Mouse (Mus musculus) R1 (cell line): ENCODE measurements around the gene Ttll6.

Experiments used
- DNase-seq: peaks from one replicate; pipeline ENCODE4 v3.0.0-alpha.2; 2018; ENCODE audit warnings: low read depth, low spot score

The Ttll6 gene

DNA sequence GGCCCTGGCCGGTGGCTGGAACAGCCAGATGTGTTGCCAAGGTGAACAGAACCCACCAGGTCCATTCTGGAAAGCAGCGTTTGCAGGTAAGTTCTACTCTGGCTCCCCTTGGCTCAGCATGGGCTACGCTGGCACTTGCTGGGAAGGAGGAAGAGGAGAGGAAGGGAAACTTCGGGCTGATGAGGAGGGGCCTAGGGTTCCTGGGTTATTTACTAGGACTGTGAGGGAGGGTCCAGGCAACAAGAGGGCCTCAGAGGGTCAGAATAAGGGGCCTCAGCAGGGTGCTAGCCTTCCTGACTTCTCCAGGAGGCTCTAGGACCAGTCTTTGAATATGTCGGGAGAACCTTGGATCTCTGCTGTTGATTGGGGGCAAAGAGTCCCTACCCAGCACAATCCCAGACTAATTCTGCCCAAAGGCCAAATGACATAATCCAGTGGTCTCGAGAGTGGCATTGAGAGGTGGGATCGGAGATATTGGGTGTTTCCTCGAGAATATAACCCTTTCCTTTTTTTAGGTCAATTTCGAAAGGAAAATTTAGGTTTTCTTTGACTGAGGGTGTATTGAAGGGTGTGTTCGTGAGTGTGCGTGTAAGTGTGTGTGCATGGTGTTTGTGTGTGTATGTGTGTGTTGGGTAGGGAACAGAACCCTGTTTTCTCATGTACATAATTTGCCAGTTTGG, 61.5 kb downstream of the Ttll6 start:
- no peak for DNase-seq

DNA sequence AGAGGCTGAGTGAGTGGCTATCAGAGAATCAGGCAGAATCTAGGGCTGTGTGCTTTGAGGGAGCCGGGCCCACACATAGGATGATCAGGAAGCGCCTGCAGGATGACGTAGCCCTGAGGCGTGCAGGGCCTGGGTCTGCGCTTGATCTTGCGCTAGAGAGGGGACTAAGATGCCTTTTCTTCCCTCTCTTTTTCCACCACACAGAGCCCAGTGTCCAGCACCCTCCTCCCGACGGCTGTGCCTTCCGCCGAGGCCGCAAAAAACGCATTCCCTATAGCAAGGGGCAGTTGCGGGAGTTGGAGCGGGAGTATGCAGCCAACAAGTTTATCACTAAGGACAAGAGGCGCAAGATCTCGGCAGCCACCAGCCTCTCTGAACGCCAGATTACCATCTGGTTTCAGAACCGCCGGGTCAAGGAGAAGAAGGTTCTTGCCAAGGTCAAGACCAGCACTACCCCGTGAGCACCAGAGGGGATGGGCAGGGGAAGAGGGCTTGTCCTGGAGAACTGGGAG, 62.2 kb downstream of the Ttll6 start:
- DNase-seq, result no peak

DNA sequence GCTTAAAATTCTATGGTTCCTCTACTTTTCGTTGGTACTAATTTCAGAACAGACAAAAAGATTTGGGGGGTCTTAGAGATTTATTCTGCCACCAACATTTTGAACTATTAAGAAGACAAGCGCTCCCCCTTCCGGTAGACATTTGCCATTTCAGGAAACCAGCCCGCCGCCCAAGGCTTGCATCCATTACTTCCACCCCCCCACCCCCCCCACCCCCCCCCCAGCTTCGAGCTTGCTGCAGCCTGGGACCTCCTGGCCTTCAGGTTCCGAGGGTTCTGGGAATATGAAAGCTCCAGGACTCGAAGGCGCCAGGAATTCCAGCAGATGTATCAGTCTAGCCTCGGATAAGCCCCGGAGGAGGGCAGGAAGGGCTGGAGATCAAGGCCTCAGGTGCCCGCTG, 65.1 kb downstream of the Ttll6 start:
- peak; percentile 50 for DNase-seq

DNA sequence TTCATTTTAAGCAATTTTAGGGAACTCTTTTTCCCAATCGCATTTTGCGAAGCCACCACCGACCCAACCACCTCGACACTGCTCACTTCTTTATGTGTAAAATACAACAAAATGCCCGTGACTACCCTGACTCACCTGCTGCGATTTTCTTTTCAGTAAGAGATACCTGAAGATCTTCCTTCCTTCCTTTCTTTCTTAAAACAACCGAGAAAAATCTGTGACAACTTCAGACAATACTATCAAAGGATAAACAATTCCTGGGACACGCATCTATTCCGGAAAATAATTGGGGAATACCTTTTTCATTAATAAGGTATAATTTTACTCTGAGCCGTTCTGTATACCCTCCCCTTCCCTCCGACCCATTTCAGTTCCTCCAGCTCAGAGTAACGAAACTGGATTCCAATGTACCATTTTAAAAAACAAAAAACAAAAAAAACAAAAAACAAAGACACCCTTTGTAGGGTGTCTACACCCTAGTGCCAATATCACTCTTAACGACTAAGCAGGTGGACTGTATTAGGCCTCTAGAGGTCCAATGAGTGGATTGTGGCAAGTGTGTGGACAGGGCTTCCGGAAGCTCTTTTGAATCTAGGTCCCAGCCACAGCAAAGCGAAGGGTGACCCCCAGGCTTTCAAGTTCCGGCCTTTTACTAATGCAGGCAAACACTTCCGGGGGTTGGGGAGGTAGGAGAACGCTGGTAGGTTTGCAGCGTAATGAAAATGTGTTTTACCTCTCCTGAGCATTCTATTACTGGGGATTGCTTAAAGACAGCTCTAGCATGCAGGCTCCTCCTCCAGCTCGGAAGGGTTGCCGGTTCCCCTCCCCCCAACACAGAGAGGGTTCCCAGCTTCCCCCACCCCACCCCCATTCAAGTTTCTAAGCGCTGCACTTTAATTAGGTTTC, 65.8 kb downstream of the Ttll6 start:
- DNase-seq, result peak; percentile 59

DNA sequence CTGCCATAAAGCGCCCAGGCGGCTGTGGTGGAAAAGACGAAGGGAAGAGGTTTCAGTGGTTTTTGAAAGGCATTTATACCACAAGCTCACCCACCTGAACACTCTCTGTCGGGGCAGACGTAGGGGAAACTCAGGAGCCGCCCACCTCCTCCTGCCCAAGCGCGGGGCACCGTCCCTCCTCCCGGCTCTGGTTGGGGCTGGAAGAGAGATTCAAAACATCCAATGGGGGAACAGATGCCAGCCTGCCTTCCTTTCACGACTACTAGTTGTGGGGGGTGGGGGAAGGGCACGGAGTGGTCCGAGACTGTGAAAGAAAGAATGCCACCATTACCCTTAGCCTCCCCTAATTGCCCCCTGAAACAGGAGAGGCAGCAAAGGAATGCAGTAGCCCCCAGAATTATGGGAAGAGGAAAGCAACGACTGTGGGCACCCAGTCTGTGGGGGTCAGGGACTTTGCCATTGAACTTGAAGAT, 66.6 kb downstream of the Ttll6 start:
- no peak for DNase-seq

DNA sequence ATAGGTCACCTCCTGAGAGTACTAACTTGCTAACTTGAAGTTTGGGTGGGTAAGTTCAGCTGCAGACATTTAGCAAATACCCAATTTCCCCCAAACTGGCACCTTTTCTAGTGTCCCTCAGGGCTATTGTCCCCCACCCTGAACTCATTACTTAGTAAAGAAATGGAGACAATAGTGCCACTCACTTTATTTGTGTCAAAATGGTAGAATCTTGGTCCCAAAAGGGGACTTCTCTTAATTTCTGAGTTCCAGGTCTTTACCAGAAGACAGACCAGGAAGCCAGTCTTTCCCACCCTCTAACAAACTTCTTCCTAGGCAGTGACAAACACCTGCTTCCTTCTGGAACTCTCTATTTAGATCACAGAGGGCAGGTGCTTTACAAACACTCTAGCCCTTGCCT, 68.2 kb downstream of the Ttll6 start:
- no peak for DNase-seq

DNA sequence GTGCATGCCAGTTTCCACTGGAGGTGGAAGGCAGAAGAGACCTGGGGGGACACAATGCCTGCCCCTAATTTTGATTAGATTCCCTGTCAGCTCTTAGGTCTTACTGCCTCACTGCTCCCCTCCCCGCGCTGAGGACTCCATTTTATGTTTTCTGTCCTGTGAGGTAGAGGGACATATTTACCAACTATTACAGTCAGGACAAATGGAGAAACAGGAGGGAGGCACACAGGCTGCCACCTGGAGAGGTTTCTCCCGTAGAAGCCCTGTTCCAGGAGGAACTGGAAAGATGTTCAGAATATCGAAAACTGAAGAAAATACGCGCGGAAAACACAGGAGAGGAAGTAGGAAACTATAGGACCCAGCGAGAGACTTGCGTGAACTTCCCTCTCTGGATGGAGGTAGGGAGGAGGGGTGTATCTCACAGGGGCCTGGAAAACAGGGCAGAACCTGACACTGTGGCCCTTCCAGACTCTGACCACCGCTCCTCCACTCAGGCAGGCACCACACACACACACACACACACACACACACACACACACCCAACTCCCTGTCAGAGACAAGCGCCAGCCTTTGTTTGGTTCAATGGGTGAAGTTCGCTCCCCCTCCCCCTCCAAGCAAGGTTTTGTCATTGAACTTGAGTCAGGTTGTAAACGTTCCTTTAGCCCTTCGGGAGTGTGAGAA, 69.0 kb downstream of the Ttll6 start:
- peak; percentile 85 for DNase-seq

DNA sequence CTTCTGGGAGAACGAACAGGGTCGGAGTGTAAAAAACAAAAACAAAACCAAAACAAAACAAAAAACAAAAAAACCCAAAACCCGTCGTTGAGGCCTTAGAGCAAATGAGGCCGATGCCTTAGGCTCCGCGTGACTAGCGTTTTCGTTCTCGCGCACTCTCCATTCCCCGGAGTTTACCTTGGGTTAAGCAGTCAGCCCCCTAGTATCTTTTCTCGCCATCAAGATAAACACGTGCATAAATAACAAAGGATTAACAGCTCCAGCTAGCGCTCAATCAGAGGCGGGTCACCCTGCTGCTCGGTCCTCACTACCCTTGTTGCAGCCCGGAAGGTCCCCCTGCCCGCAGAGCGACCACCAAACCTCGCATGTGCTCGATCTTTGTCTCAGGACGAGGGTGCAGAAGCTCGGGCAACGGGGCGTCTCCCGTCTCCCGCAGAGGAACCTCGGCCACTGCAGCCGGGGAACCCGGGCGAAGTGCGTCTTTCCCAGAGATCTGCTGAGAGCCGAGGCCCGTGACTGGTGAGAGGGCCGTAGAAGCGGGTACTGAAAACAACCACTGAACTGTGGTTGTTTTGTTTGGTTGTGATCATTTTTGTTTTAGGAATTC, 69.7 kb downstream of the Ttll6 start:
- peak; percentile 80 for DNase-seq

DNA sequence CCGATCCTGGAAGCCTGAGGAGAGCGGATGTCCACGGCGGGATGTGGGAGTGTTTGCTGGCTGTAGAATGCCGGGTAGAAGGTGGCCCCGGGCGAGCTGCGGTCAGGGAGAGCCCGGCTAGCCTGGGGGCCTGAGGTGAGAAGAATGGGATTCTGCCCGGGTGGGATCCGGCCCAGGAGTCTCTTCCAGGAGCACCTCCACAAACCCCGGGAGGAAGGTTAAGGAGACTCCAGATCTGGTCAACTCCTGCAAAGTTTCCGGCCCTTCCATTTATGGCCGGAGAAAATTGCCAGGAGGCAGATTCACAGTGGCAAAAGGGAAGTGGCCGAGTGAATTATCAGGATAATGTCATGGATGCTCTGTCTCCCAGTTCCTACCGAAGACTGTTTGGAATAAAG, 70.2 kb downstream of the Ttll6 start:
- DNase-seq, result peak; percentile 37

DNA sequence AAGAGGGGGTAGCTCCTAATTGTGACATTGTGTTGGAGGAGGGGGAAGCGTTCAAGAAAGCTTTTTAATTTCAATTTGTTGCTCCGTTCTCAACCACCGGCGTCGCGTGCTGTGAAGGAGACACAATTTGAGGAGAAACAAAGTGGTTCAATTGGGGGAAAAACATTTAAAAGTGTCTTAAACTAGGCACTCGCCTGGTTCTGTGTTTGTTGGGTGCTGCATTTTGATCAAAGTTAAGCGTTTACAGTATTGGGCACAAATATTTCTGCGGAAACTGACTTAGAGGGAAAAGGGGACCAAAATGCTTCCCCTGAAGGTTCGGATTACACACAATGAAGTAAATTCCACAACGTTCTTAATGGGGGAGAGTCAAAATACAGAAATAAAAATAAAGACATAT, 70.8 kb downstream of the Ttll6 start:
- DNase-seq, result no peak

DNA sequence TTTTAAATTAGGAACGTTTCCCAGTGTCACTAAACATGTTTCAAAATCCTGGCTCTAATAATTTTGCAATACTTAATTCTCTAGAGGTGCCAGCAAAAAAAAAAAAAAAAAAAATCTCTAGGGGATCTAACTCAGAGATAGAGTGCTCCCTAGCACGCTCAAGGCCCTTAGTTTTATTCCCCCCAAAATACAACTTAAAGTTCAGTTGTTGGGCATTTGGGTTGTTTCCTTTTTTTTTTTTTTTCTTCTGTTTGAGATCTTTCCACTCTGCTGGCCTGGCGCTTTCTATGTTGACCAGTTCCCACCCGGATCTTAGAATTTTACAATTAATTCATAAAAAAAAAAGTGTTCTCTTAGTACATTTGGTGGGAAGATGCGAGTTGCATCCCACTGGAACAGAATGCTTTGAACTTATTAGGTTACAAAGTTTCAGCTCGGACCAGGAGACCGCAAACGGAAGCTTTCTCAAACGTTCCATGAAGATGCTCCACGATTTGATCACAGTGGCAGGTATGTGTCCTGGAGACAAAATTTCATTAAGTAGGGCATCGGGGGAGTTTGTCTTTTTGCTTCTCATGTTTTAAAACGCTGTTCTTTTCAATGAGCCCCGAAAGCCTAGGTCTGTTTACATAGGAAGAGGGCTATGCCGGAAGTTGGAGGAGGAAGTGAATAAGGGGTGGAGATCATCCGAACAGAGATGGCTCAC, 72.0 kb downstream of the Ttll6 start:
- no peak for DNase-seq
